Mouse (Mus musculus) heart, adult 8-10 months (tissue): ENCODE measurements around the gene Rap1b. TPM values are rescaled to one million over a fixed set of nuclear protein-coding genes. Genes with fewer than 3 reads are reported as not detected.

Experiments
- DNase-seq: peaks from one replicate; pipeline ENCODE4 v3.0.0; 2022; ENCODE audit warnings: low spot score
- total RNA-seq, 4 experiments: library from RNA; stranded (reverse); gene quantifications; 2 replicates each; pipeline ENCODE4 v1.2.4; 2022

Rap1b gene
- total RNA-seq, 4 experiments from 2014 or later: 38.8 to 47.5 (median 44.8) TPM

DNA sequence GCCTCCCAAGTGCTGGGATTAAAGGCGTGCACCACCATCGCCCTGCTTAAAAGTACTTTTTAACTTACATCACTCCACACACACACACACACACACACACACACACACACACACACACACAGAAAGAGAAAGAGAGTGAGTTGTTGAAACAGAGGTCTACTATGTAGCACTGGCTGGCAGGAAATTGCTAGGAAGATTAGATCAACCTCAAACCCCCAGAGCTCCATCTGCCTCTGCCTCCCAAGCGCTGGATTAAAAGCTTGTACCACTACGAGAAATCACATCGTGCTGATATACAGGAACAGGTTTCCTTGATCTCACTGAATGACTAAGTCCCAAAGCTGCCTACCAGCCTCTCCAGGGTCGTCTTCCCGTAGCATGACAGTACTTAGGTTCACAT, 61.2 kb downstream of the Rap1b start:
- DNase-seq: no peak

DNA sequence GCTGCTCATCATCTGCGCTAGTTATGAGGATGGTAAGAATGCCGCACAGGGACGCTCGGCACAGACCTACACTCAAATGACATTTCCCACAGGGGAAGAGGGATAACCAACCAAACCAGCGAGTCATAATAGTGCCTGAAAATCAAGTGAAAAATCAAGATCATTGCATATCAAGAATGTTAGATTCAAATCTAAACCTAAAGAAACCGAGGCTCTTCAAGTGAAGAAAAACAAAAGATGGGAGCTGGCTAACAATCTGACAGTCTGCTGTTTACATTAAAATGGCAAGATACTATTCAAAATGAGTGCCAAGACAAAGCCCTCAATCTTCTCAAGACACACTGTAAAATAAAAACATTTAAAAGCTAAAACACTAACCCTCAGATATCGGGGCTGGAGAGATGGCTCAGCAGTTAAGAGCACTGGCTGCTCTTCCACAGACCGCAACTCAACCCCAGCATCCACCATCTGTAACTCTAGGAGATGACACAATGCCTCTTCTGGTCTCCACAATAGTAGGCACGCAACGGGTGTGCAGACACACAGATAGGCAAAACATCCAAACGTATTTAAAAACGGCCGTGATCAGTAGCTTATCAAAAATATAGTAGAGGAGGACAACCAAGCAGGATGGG, 61.9 kb downstream of the Rap1b start:
- no peak for DNase-seq

DNA sequence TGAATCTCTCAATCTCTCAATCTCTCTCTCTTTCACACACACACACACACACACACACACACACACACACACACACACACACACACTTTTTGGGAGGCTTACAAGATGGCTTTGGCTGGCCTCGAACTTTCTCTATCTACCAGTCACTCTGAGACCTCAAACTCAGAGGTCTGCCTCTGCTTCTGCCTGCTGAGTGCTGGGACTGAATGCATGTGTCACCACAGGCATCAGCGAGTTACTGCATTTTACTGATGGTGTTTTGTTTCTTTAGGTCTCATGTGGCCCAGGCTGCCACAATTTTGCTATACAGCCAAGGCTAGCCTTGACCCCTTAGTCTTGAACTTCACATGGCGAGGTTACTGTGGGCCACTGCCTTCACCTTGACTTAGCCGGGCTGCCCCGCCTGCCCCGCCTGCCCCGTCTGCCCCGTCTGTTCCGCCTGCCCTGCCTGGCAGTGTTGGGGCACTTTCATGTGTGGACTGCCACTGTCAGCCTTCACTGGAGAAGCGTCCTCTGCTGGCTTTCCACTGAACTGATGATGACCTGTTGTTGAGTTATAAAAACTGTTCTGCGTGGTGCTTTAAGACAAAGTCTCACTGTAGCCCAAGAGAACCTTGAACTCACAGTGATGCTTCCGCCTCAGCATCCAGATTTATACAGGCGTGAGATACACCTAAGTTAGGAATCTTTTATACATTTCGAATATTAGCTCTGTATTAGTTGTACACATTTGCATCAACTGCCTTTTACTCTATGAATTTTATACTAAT, 63.2 kb downstream of the Rap1b start:
- no peak for DNase-seq

DNA sequence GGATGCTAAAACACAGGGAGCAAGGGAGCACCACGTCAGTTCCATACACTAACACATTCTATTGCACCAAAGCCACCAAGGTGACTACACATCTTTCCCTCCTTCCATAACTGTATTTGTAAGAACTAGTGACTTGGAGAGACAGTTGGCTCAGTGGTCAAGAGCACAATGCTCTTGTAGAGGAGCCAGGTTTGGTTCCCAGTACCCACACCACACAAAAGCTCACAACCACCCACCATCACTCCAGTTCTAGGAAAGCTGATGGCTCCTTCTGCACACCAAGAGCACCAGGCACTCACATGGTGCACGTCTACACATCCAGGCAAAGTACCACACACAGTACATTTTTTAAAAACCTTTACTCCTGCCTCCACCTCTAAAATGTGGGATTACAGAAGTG, 63.8 kb downstream of the Rap1b start:
- DNase-seq: no peak

DNA sequence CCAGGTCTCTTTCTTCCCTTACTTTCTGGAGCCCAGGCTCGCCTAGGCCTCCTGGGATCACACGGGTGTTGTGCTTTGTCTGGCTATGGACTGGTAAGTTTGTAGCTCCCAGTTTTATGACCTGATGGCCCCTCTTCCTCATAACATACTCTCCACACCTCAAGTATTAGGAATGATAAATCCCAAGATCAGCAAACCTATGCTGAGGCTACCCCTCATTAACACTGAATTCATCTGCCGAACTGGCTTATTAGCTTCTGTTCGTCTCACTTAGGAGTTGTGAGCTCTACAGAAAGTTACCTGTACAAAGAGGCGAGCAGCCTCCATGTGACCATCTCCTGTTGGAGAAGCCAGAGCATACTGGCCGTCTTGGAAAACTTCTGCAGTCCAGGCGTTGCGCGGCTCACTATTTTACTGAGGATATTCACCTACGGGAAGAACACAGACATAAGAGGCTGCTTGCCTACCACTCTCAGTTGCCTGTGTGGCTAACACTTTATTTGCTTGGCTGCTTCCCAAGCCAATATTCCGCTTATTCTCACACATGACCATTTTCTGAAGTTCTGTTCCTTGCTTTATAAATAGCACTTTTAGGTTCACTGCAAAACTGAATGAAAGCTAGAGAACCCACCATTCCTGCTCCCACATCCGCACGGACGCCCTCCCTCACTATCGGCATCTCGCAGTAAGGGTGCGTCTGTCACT, 64.7 kb downstream of the Rap1b start:
- no peak for DNase-seq

DNA sequence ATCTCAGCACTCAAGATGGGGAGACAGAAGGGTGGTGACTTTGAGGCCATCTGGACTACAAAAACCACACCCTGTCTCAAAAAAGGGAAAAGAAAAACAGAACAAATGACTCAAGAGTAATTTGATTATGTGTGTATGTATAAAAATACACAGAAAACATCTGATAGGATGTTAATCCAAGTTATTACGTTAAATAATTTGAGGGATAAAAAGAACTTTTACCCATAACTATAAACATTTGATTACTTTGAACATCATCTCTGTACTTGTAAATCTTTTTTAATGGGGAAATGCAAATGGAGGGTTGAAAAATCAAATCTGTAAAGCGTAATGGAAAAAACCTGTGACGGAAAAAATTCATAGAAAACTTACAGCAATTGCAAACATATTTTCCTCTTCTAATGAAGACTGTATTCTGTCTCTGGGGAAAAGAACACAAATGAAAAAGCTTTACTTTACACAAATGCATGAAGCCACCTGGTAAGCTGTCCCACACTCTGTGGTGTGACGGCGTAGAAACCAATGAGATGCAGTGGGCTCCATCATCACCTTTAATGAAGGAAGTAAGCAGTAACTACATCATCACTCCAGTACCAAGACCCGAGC, 65.4 kb downstream of the Rap1b start:
- no peak for DNase-seq

DNA sequence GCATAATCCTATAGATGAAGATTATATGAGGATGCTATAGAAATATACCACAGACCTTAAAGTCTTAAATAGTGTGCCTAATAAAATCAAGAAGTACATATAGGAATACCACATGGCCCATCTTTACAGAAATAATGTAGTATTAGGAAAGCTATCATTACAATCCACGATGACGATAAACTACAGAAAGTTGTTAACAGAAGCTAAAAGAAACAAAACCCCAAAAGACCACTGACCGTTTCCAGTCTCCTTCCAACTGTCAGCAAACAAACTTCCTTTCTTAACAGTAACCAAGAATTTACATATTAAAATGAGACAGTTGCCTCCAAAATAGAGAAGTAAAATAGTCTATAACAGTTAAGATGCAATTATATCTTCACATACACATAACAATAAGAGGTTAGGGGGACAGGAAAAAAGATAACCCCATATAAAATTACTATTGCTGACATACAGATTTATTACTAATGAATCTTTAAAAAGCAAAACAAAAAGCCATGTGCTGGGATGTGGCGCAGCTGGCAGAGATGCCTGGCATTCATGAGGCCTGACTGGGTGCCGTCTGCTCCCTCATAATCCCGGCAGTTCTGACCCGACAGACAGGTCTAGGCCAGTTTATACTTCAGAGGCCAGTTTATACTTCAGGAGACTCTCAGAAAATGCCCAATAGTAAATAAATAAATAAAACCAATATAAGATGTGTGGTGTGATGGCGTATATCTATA, 66.1 kb downstream of the Rap1b start:
- DNase-seq: no peak

DNA sequence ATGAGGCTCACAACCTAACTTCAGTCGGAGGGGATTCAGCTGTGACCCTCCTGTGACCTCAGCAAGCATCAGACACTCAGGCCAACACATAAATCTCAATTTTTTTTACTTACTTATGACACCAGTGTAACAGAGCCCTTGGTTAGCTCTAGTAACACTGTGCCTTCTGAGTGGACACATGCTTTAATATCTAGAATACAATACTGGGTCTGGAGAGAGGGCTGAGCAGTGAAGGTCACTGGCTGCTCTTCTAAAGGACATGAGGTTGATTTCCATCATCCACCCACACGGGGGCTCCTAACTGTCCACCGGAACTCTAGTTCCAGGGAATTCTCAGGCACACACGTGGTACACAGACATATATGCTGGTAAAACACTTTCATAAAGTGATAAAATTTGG, 66.9 kb downstream of the Rap1b start:
- no peak for DNase-seq

DNA sequence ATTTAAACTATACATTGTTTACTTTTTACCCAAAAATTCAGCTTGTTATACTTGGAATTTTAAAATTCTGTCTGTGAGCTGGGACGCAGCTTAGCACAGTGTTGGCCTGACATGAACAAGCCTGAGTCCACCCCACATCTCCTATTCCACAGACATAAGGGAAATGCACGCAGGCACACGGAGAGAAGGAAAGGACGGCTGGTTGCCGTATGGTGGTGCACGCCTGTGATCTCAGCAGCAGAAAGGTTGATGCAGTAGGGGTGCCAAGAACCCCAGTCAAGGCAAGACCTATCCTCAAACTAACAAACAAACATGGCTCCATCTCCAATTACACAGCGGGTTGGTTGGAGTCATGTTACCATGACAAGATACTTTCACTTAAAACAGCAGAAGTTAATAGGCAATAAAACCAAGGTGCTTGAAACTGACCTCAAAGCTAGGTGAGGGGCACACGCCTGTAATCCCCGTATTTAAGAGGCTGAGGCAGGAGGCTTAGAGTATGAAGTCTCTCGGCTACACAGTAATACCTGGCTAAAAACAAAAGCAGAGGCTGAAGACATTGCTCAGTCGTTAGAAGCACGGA, 67.4 kb downstream of the Rap1b start:
- DNase-seq: no peak

DNA sequence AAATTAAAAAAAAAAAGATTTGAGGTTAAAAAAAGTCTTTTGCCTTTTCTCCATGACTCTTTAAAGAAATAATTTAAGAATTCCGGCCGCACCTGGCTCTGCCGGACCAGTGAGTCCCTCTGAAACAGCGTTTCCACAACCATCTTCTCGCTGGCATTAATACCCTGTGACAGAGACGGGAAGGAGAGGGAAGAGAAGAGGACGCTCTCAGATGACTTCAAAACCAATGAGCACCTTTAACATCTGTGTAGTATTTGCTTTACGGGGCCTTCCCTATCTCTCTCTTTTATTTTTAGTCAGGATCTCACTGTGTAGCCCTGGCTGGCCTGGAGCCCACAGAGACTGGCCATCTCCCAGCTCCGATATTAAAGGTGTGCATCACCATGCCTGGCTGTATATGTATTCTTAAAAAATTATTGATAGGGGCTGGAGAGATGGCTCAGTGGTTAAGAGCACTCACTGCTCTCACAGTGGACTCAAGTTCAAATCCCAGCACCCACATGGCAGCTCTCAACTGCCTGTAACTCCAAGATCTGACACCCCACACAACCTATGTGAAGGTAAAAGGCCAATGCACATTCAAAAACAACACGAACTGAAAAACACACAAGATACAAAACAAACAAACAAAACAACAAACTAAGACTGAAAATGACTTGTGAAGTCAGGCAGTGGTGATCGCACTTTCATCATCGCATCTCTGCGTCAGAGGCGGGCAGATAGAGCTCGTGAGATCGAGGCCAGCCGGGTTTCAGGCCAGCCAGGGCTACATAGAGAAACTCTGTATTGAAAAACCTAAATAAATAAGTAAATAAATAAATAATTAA, 68.1 kb downstream of the Rap1b start:
- DNase-seq: no peak

DNA sequence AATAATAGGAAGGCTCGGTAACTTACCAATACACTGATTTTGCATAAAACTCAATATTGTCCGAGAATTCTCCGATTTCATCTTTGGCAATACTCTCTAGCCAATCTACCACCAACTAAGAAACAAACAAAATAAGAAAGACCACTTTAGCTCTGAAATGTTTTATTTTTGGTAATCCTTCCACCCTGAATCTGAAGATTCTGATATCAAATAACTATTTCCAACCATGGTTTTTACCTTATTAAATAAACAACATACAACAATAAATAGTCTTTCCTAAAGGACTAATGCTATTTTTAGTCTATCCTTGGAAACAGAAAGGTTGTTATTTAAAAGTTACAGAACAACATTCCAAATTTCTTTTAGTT, 68.7 kb downstream of the Rap1b start:
- no peak for DNase-seq

DNA sequence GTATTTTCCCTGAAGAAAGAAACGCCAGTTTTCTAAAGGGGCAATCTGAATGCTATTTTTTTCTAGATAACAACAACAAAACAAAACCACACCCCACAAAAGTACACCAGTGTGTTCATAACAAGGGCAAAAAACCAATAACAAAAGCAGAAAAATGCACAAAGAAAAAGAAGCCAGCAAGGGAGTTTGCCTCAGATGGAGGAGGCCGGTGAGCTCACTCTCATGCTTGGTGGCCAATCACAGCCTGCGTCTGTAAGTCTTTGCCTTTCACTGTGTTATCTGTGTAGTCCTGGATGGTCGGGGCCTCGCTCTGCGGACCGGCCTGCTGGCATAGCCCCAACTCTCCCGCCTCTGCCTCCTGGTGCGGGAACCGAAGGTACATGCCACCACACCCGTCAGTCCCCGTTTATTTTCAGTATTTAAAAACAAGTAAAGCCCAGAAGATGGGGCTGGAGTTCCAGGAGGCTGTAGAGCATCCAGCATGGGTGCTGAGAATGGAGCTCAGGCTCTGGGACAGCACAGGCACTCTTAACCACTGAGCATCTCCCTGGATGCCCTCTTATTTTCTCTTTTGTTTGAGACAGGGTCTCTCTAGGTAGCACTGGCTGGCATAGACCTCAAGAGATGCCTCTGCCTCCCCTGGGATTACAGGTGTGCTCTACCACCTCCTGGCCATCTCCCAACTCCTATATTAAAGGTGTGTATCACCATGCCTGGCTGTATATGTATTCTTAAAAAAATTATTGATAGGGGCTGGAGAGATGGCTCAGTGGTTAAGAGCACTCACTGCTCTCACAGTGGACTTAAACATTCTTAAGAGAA, 69.3 kb downstream of the Rap1b start:
- no peak for DNase-seq

DNA sequence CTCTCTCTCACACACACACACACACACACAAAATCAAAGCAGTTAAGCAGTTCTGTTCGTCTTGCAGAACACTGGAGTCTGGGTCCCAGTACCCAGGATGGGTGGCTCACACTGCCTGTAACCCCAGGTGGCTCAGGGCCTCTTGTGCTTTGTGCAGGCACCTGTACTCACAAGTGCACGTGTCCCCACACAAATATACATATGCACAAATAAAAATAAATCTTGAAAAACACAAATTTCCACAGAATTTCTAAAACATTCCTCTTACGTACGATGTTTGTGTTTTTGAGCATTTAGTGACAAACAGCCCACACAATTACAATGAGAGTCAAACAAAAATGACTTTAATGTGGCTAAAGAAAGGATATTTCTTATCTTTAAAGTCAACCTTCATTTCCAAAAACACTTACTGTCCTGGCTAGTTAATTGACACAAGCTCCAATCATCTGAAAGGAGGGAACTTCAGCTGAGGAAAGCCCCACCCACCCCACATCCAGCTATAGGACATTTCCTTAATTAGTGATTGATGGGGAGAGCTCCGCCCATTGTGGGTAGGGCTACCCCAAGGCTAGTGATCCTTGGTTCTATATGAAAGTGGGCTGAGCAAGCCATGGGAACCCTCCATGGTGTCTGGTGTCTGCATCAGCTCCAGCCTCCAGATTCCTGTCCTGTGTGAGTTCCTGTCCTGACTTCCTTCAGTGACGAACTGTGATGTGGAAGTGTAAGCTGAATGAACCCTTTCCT, 70.3 kb downstream of the Rap1b start:
- no peak for DNase-seq

DNA sequence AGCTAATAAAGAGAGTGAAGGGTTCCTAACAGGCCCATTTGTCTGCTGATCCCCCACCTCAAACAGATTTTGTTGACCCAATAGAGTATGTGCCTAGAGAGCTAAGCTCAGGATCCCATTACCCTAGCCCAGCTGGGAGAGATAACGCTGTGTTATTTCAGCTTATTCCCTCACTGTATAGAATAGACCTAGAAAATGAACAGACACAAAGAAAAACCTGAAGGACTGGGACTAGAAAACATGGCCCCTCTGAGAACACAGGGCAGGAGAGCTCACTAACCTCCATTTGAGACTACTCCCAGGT, 71.1 kb downstream of the Rap1b start:
- no peak for DNase-seq

DNA sequence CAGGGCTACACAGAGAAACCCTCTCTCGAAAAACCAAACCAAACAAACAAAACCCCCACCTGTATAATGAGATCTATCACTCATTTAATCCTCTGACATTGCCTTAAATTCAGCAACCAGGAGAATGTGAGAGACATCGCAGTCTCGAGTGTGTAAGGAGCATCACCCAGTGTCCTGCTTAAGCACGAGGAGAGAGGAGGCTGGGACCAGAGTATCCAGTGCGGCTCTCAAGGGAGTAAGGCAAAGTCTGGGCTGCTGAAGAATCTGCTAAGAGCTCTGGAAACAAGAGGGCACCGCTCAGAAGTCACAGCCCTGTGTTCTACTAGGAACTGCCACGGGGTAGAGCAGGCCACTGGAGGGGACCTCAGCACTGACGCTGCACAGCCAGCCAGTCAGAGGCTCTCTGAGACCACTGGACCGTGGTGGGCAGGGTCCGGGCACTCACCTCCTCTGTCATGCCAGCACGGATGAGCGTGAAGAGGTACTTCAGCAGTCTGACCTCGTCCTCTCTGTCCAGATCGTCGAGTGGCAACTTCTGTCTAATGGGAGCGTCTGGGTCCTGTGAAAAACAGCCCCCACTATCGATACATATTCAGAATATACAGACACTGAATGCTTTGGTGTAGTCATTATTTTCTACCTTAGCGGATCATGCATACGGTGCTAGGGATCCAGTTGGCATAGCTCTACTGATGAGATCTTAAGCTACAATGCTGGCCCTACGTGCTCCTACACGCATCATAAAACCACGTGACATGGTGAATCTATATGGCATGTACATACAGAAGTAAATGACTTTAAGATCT, 71.6 kb downstream of the Rap1b start:
- DNase-seq: no peak

DNA sequence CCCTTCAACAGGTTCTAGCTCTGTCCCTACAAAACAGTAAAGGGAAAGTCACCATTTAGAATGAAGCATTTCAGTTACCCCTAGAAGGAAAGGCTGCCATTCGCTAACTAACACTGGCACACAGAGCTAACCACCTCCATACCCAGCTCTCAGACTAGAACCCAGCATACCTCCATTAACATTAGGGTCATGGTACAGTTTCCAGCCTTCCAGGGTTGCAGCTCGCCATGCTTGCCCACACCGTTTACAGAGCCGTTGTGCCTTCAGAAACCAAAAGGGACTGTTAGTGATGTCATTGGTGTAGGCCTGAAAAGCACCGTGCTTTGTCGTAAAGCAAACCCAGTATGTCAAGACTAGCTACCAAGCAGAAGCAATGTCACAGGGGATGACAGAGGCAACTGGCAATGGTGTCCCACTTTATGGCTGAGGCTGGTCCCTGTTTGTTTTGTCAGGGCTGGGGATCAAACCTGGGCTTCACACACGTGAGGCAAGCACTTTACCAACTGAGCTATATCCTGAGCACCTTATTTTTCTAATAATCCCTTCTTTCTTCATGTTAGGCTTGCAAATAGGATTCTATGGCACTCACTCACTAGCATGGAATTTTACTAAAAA, 72.6 kb downstream of the Rap1b start:
- DNase-seq: no peak

DNA sequence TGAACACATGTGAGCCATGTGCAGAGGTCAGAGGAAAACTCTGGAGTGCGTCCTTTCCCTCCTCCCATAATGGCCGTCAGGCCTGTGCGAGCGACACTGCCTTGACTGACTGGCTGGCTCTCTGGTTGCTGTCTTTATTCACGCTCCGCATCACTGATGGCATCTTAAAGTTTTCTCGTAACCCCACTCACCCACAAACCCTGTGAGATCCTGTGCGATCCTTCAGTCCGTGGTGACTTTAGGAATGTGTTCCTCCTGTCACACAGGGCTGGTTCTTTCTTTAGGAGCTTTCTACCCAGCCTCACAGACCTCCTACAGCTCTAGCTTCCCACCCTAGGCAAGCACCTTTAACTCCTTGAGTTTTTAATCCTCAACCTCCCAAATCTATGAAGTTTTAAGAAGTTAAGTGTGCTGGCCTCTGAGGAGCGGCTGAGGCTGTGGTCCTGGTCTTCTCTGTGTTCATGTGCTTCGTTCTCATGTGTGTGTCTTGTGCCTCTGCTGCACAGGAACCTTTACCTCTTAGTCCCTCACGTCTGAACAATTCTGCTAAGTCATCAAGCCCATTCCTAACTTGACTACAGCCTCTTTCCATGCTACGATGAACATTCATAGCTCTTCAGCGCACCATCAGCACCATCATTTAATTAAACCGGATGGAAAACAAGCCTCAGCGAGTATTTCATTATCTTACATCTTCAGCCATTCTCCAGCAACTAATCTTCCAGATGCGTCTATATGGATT, 73.3 kb downstream of the Rap1b start:
- no peak for DNase-seq
